Mouse (Mus musculus): ENCODE data around the gene Gm28710.

Gene Gm28710

GRCm38 (mm10) chr5:16791243-16791860 is at the start of gene Gm28710:
Gene Gm28710, plus strand, starts transcription at chr5:16791810.
- DNase-seq (ENCODE audit: low read depth) = no peak

GRCm38 (mm10) chr5:16777176-16777575 is 14.4 kb upstream of the Gm28710 start:
- DNase-seq (ENCODE audit: low read depth) = no peak

- DNase-seq (ENCODE audit: low read depth) = no peak
These were observed 12.9 kb upstream of the Gm28710 start for GRCm38 (mm10) chr5:16778610-16779172.

- DNase-seq (ENCODE audit: low read depth) = no peak
These were observed 6.0 kb upstream of the Gm28710 start for GRCm38 (mm10) chr5:16785627-16786026.

- DNase-seq (ENCODE audit: low read depth) = no peak
These were observed 3.4 kb downstream of the Gm28710 start for GRCm38 (mm10) chr5:16794972-16795371.

GRCm38 (mm10) chr5:16802726-16803125 is 11.1 kb downstream of the Gm28710 start:
- DNase-seq (ENCODE audit: low read depth) = no peak

- no peak for DNase-seq (ENCODE audit: low read depth)
These were observed 47.4 kb downstream of the Gm28710 start for GRCm38 (mm10) chr5:16838991-16839390.

- DNase-seq (ENCODE audit: low read depth) = peak; percentile 28
These were observed 77.8 kb downstream of the Gm28710 start for GRCm38 (mm10) chr5:16869309-16869915.

- DNase-seq (ENCODE audit: low read depth) = no peak
These were observed 102.6 kb downstream of the Gm28710 start for GRCm38 (mm10) chr5:16894161-16894560.

- DNase-seq (ENCODE audit: low read depth) = no peak
These were observed 128.2 kb downstream of the Gm28710 start for GRCm38 (mm10) chr5:16919791-16920190.

- DNase-seq (ENCODE audit: low read depth) = no peak
These were observed 130.9 kb downstream of the Gm28710 start for GRCm38 (mm10) chr5:16922473-16922872.
